Mouse (Mus musculus) kidney, adult 2 months (tissue): ENCODE measurements around the gene Sergef. TPM values are rescaled to one million over a fixed set of nuclear protein-coding genes. Genes with fewer than 3 reads are reported as not detected.

Experiments
- DNase-seq: peaks from one replicate; pipeline ENCODE4 v3.0.0; 2021
- H3K27ac ChIP-seq: fragments of 200-500 bp; 2 replicates; pipeline ENCODE4 v1.5.1; 2012; ENCODE audit warnings: low read depth, low read length, control low read depth, inconsistent platforms; ENCODE audit not compliant: insufficient read depth
- H3K27me3 ChIP-seq: fragments of 200-500 bp; replicated peaks from 2 replicates; pipeline ENCODE4 v1.6.1; 2012; ENCODE audit warnings: mild to moderate bottlenecking, moderate library complexity, low read length, inconsistent platforms; ENCODE audit not compliant: control insufficient read depth, insufficient read depth
- H3K36me3 ChIP-seq: fragments of 200-500 bp; 2 replicates; pipeline ENCODE4 v1.6.1; 2012; ENCODE audit warnings: mild to moderate bottlenecking, moderate library complexity, low read length, inconsistent platforms; ENCODE audit not compliant: control insufficient read depth, insufficient read depth
- H3K4me1 ChIP-seq: fragments of 200-500 bp; 2 replicates; pipeline ENCODE4 v1.6.1; 2011; ENCODE audit warnings: low read length; ENCODE audit not compliant: control insufficient read depth, insufficient read depth
- H3K4me3 ChIP-seq: fragments of 200-500 bp; 2 replicates; pipeline ENCODE4 v1.5.1; 2011; ENCODE audit warnings: mild to moderate bottlenecking, low read depth, low read length, control low read depth; ENCODE audit not compliant: insufficient read depth
- CTCF ChIP-seq: fragments of 200-500 bp; conservative IDR thresholded peaks from 2 replicates; pipeline ENCODE4 v1.5.1; 2011; ENCODE audit warnings: low read depth, mild to moderate bottlenecking, control low read depth, low read length, moderate library complexity, mixed read lengths; ENCODE audit not compliant: insufficient read depth, insufficient read length
- POLR2A ChIP-seq: fragments of 200-500 bp; IDR thresholded peaks from one replicate; pipeline ENCODE4 v1.6.1; 2011; ENCODE audit warnings: low read depth, low read length, control low read depth
- WGBS: fragments of 180-500 bp; shearing (Covaris S2); methylation state at CpG from one replicate; pipeline ENCODE4 v1.1.7; 2018; 5-methylcytosine and 5-hydroxymethylcytosine counted together
- polyA plus RNA-seq: library from polyadenylated mRNA; depleted of rRNA; stranded (reverse); fragments of >200 nt; gene quantifications from 2 replicates; pipeline ENCODE4 v1.2.3, GENCODE M21; 2012

Gene Sergef
- polyA plus RNA-seq, 1 experiment, result 16.8 TPM

DNA sequence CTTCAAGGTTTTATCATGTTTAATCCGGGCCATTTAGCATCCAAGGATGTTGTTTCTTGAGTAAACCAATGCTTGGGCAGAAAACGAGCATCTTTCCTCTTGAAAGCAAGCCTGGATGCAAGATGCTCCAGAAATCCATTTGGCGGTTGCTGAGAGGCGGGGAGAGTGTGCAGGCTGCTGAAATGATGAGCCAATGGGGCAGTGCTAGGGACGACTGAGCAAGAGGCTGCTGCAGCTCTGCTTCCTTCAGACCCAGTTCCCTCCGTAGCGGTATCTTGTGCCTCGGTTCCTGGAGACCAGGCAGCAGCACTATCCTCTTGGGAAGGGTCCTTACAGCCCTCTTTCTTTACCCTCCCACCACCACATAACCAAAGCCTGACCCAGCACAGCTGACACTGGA lies 177.3 kb downstream of the Sergef start:
- WGBS, result 64% methylated on average over 8 of the region's 8 CpGs
- H3K27ac ChIP-seq, result no peak overlapping the region
- no peaks in the 10 kb centered on the region for H3K27me3 ChIP-seq
- no peak for DNase-seq
- H3K4me3 ChIP-seq, result no peak overlapping the region
- H3K4me1 ChIP-seq, result no peaks in the 10 kb centered on the region
- TF ChIP-seq POLR2A, result no peak
- TF ChIP-seq CTCF, result no peak
- no peaks in the 10 kb centered on the region for H3K36me3 ChIP-seq

- Histone ChIP-seq H3K4me3 (no peak overlapping the region), H3K27me3 (no peaks in the 10 kb centered on the region), H3K4me1 (no peaks in the 10 kb centered on the region), H3K36me3 (no peaks in the 10 kb centered on the region), H3K27ac (no peak overlapping the region)
- 81% methylated on average over 9 of the region's 9 CpGs for WGBS
- no peak for DNase-seq
- TF ChIP-seq POLR2A, result no peak
- no peak for TF ChIP-seq CTCF
These were observed 179.9 kb downstream of the Sergef start for GRCm38 (mm10) chr7:46459605-46460245.

- Histone ChIP-seq H3K4me3 (no peak overlapping the region), H3K27me3 (no peaks in the 10 kb centered on the region), H3K36me3 (no peaks in the 10 kb centered on the region), H3K4me1 (no peaks in the 10 kb centered on the region), H3K27ac (no peak overlapping the region)
- no peak for TF ChIP-seq CTCF
- no peak for TF ChIP-seq POLR2A
- WGBS, result 93% methylated on average over 2 of the region's 2 CpGs
- DNase-seq, result no peak
These were observed 180.4 kb downstream of the Sergef start for GRCm38 (mm10) chr7:46459200-46459599.

DNA sequence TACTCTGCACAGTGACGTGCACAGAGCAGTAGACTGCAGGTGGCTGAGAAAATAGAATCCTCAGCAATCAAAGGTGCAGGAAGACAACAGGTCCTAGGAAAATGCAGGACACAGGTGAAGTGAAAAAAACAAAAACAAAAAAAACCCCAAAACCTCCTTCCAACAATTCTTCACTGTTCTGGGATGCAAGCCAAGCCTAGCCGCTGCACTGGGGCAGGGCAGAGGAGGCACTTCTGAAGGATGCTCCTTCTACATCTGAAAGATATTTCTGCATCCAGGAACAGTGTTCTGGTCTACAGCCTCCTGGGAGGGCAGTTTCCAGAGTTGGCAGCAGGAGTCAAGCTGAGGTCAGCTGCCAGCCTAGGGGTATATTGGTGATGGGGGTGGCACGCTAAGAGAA lies 181.7 kb downstream of the Sergef start:
- Histone ChIP-seq H3K36me3 (no peaks in the 10 kb centered on the region), H3K27me3 (no peaks in the 10 kb centered on the region), H3K27ac (no peak overlapping the region), H3K4me3 (no peak overlapping the region), H3K4me1 (no peaks in the 10 kb centered on the region)
- TF ChIP-seq CTCF, result no peak
- no peak for TF ChIP-seq POLR2A
- no peak for DNase-seq
- 70% methylated on average over 3 of the region's 3 CpGs for WGBS

- no peak for DNase-seq
- TF ChIP-seq POLR2A, result no peak
- no peak for TF ChIP-seq CTCF
- H3K27ac ChIP-seq, result no peak overlapping the region
- no peak overlapping the region for H3K4me3 ChIP-seq
- H3K36me3 ChIP-seq, result no peaks in the 10 kb centered on the region
- H3K4me1 ChIP-seq, result no peaks in the 10 kb centered on the region
- 56% methylated on average over 10 of the region's 10 CpGs for WGBS
- H3K27me3 ChIP-seq, result no peaks in the 10 kb centered on the region
These were observed 185.5 kb downstream of the Sergef start for GRCm38 (mm10) chr7:46453930-46454679.

GRCm38 (mm10) chr7:46448922-46449645 lies 190.5 kb downstream of the Sergef start:
- Histone ChIP-seq H3K4me3 (no peak overlapping the region), H3K36me3 (no peaks in the 10 kb centered on the region), H3K27me3 (no peaks in the 10 kb centered on the region), H3K27ac (no peak overlapping the region), H3K4me1 (no peaks in the 10 kb centered on the region)
- TF ChIP-seq CTCF (no peak), POLR2A (no peak)
- WGBS, result 78% methylated on average over 6 of the region's 6 CpGs
- no peak for DNase-seq
